Mouse (Mus musculus): ENCODE measurements at regions not wholly inside any gene's neighbourhood (a gene's known extent, or its start where the extent isn't known, plus 50 kb on each side); places are given as distances from the start of the nearest gene placed in this dataset.

DNA sequence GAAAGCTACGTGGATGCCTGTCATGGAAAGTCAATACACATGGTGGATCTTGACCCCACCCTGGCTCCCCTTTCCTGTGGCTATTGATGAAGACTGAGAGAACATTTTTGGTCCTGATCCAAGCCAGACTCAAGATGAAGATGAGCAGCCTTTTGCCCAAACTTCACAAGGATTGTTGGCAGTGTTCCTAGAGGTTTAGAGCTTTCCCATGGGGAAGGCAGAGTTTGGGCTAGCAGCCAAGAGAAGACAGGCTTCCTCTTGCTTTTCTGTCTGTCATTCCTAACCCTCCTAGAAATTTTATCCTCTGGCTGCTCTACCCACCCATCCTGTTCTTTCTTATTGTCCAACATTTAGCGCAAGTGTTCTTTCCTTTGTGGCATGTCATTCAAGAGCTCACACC is 83.6 kb upstream of the Camk1g start:
- H3K9me3 ChIP-seq: no peaks in the 10 kb centered on the region
- H3K4me1 ChIP-seq: peaks cover 24% of the 10 kb centered on the region
- 96% methylated on average over 2 of the region's 2 CpGs for WGBS
- no peak overlapping the region for H3K4me3 ChIP-seq
- no peak for DNase-seq (ENCODE audit: low spot score)
- H3K36me3 ChIP-seq (replicated peaks): no peaks in the 10 kb centered on the region
- H3K27me3 ChIP-seq (replicated peaks; ENCODE audit: low read depth, poor library complexity, severe bottlenecking): no peaks in the 10 kb centered on the region
- H3K27ac ChIP-seq (replicated peaks): no peak overlapping the region

DNA sequence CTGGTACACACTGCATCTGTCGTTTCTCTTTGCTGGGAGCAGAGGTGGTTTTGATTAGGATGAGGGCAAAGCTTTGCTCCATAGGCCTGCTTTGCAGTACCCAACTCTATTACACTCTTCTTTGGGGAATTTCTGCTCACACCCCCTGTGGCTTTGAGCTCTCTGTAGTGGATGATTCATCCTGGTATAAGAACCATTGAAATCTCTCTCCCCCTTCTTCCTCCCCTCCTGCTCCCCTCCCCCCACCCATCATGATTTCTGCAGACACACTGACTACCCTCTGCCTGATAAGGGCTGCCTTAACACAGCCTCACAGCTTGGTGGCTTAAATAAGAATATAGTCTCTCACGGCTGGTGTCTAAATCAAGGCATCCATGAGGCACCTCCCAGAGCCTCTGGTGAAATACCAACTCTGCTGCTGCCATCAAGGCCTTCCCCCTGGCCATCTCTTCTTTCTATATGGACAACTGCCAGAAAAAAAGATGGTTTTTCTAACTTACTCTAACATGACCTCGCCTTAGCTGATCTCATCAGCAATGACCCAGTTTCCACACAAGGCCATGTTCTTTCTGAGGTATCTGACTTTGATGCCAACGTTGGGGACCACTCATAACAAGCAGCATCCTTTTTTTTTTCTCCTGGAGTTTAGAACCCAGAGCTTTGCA is 81.5 kb upstream of the Camk1g start:
- 58% methylated on average over 4 of the region's 4 CpGs for WGBS
- peaks cover 24% of the 10 kb centered on the region for H3K4me1 ChIP-seq
- no peak for DNase-seq (ENCODE audit: low spot score)
- no peaks in the 10 kb centered on the region for H3K36me3 ChIP-seq (replicated peaks)
- H3K9me3 ChIP-seq: no peaks in the 10 kb centered on the region
- H3K4me3 ChIP-seq: no peak overlapping the region
- no peaks in the 10 kb centered on the region for H3K27me3 ChIP-seq (replicated peaks; ENCODE audit: low read depth, poor library complexity, severe bottlenecking)
- H3K27ac ChIP-seq (replicated peaks): no peak overlapping the region

DNA sequence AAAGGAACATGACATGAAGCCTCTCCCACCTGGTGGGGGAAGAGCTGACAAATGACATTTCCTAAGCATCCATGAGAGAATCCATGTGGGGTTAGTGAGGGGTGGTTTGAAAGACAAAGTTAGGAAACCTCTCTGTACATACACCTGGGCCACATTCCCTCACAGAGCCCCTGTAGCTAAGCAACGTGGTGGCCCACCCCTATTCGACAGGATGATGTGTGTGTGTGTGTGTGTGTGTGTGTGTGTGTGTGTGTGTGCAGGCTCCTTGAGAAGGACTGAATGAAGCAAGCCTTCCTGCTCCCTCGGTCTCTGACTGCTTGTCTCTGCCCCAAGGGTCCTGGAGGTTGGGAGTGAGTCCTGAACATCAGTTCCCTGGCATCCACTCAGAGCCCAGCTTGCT is 80.7 kb upstream of the Camk1g start:
- no peaks in the 10 kb centered on the region for H3K9me3 ChIP-seq
- DNase-seq (ENCODE audit: low spot score): peak; percentile 12
- 0 out of 2 replicates have a peak, but pooled peaks cover 3% of the 10 kb centered on the region for H3K27me3 ChIP-seq (replicated peaks; ENCODE audit: low read depth, poor library complexity, severe bottlenecking)
- peaks cover 24% of the 10 kb centered on the region for H3K4me1 ChIP-seq
- 48% methylated on average over 3 of the region's 3 CpGs for WGBS
- H3K36me3 ChIP-seq (replicated peaks): no peaks in the 10 kb centered on the region
- H3K27ac ChIP-seq (replicated peaks): peak overlapping the region; percentile 86; the same call in 1 of the 2 replicates
- no peak overlapping the region for H3K4me3 ChIP-seq

DNA sequence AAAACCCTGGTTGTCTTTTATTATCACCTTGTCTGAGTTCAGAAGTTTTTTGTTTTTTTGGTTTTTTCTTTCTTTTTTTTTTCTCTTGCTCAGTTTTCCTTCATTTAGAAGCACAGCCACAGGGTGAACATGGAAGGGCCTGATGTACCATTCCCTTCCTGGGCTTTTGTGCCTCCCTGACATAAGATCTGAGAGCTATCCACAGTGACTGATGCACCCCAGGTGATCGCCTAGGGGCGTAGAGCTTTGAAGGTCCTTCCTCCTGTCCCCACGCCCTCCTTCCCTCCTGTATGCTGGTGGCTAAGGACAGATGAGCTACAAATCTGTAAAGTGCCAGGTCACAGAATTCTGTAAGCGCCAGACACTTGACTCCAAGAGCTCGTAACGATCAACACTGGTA is 80.1 kb upstream of the Camk1g start:
- no peaks in the 10 kb centered on the region for H3K9me3 ChIP-seq
- peaks cover 24% of the 10 kb centered on the region for H3K4me1 ChIP-seq
- no peak overlapping the region for H3K4me3 ChIP-seq
- 70% methylated on average over 6 of the region's 6 CpGs for WGBS
- H3K27me3 ChIP-seq (replicated peaks; ENCODE audit: low read depth, poor library complexity, severe bottlenecking): 0 out of 2 replicates have a peak, but pooled peaks cover 3% of the 10 kb centered on the region
- H3K27ac ChIP-seq (replicated peaks): peak overlapping the region; percentile 86
- no peaks in the 10 kb centered on the region for H3K36me3 ChIP-seq (replicated peaks)
- DNase-seq (ENCODE audit: low spot score): peak; percentile 16

DNA sequence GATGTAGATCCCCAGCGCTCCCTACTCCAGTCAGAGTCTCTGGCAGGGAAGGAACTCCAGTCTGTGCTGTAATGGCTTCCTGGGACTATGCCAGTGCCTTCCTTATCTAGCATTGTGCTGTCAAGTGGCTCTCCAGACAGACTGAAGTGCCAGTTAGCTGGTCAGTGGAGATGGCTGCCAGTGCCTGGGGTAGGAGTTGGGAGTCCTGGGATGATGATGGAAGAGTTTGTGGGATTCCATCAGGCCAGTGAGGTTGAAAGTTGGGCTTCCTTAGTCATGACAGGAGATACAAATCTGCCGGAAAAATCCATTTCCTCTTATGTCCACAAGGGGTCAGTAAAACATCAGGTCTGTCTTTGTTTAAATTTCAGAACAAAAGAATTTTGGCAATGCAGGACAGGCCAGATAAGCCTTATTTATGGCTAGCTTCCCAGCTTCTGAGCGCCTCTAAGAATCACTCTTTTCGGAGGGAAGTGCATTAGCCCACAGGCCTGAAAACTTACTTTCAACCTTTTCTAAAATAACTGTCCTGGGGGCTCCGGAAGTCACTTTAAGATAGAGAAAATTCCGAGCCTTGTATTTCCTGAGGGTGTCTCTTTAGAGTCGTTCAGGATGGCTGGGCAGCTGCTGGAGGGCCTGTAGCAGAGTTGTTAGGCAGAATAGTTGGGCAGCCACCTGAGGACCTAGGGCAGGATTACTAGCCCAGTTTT is 79.5 kb upstream of the Camk1g start:
- H3K4me3 ChIP-seq: no peak overlapping the region
- peak; percentile 48 for DNase-seq (ENCODE audit: low spot score)
- no peaks in the 10 kb centered on the region for H3K36me3 ChIP-seq (replicated peaks)
- no peaks in the 10 kb centered on the region for H3K9me3 ChIP-seq
- WGBS: 18% methylated on average over 7 of the region's 7 CpGs
- peaks cover 24% of the 10 kb centered on the region for H3K4me1 ChIP-seq
- peak overlapping the region; percentile 86 for H3K27ac ChIP-seq (replicated peaks)
- H3K27me3 ChIP-seq (replicated peaks; ENCODE audit: low read depth, poor library complexity, severe bottlenecking): 0 out of 2 replicates have a peak, but pooled peaks cover 3% of the 10 kb centered on the region

DNA sequence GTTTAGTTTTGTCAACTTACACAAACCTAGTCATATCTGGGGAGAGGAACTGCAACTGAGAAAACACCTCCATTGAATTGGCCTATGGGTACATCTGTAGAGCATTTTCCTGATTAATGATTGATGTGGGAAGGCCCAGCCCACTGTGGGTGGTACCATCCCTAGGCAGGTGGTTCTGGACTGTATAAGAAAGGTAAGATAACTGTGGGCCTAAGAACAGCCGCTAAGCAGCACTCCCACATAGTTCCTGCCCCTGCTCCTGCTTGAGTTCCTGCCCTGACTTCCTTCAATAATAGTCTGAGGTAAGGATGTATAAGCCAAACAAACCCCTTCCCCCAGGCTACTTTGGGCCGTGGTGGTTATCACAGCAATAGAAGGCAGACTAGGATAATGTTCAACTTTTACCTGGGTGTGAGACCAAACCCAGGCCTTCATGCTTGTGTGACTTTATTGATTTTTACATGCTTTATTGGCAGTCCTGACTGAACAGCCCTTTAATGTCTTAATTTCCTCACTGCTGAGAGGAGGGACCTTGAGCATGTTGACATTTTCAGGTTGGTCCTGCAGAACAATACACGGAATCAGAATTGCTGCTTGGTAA is 78.8 kb upstream of the Camk1g start:
- Histone ChIP-seq H3K36me3 (replicated peaks) (no peaks in the 10 kb centered on the region), H3K4me3 (no peak overlapping the region), H3K27ac (replicated peaks) (peak overlapping the region; percentile 86), H3K9me3 (no peaks in the 10 kb centered on the region), H3K27me3 (replicated peaks; ENCODE audit: low read depth, poor library complexity, severe bottlenecking) (0 out of 2 replicates have a peak, but pooled peaks cover 3% of the 10 kb centered on the region), H3K4me1 (peaks cover 24% of the 10 kb centered on the region)
- DNase-seq (ENCODE audit: low spot score): no peak
- 71% methylated on average over 3 of the region's 3 CpGs for WGBS

DNA sequence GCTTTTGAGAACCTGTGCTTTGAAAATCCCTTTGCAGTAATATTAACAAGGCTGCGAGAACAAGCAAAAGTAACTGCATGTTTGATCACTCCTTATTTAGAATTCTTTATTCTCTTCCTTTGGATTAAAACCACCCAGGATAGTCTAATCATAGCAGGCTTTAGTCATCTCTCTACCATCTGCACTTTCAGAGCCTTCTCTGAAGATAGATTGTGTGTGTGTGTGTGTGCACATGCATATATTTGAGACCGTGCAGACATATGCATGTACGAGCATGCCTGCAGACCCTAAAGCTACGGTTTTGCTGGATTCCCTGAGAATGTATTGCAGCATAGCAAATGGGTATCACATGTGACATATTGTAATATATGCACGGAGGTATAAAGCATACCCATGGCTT is 77.5 kb upstream of the Camk1g start:
- no peaks in the 10 kb centered on the region for H3K9me3 ChIP-seq
- peaks cover 24% of the 10 kb centered on the region for H3K4me1 ChIP-seq
- WGBS: 90% methylated on average over 5 of the region's 5 CpGs
- 0 out of 2 replicates have a peak, but pooled peaks cover 3% of the 10 kb centered on the region for H3K27me3 ChIP-seq (replicated peaks; ENCODE audit: low read depth, poor library complexity, severe bottlenecking)
- H3K4me3 ChIP-seq: no peak overlapping the region
- no peak for DNase-seq (ENCODE audit: low spot score)
- H3K36me3 ChIP-seq (replicated peaks): no peaks in the 10 kb centered on the region
- H3K27ac ChIP-seq (replicated peaks): no peak overlapping the region

DNA sequence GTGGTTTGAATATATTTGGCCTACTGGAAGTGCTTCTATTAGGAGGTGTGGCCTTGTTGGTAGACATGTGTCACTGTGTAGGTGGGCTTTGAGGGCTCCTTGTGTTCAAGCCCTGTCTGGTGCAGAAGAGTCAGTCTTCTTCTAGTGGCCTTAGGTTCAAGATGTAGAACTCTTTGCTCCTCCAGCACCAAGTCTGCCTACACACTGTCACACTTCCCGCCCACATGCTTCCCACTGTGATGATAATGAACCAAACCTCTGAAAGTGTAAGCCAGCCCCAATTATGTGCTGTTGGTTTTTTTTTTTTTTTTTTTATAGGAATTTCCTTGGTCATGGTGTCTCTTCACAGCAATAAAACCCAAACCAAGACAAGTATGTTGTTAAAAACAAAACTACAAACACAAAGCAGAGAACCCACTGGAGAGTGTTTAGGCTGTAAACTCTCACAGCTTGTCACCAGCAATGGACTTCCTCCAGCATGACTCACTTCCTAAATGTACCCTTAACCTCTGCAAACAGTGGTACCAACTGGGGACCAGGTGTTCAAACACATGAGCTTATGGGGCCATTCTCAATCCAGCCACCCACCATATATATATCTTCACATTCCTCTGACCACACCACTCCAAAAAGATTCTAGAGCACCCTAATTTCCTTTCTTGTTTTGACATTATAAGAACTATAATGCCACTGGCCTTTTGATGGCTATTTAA is 74.0 kb upstream of the Camk1g start:
- WGBS: 84% methylated on average over 1 of the region's 1 CpGs
- Histone ChIP-seq H3K27ac (replicated peaks) (no peak overlapping the region), H3K4me1 (no peaks in the 10 kb centered on the region), H3K27me3 (replicated peaks; ENCODE audit: low read depth, poor library complexity, severe bottlenecking) (0 out of 2 replicates have a peak, but pooled peaks cover 3% of the 10 kb centered on the region), H3K4me3 (no peak overlapping the region), H3K9me3 (no peaks in the 10 kb centered on the region), H3K36me3 (replicated peaks) (no peaks in the 10 kb centered on the region)
- no peak for DNase-seq (ENCODE audit: low spot score)

DNA sequence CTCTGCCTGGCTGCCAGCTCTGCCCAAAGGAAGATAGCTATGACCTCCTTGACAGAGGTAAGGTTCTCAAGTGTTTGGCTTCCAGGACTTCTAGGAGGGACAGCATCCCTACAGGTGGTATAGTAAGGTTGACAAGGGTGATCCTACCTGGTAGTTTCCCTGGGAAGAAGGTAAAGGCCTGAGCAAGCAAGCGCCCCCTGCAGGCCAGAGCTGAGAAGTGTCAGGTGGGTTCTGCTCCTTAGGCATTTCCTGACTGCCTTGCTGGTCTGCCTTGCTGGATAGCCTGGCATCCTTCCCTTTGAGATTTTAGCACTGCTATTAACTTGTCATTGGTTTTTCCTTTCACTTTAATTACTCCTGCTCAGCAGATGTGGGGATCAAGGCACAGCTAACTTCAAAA is 70.4 kb upstream of the Camk1g start:
- Histone ChIP-seq H3K27me3 (replicated peaks; ENCODE audit: low read depth, poor library complexity, severe bottlenecking) (no peaks in the 10 kb centered on the region), H3K27ac (replicated peaks) (no peak overlapping the region), H3K4me1 (no peaks in the 10 kb centered on the region), H3K9me3 (no peaks in the 10 kb centered on the region), H3K36me3 (replicated peaks) (no peaks in the 10 kb centered on the region), H3K4me3 (no peak overlapping the region)
- WGBS: 3% methylated on average over 1 of the region's 1 CpGs
- DNase-seq (ENCODE audit: low spot score): peak; percentile 46

DNA sequence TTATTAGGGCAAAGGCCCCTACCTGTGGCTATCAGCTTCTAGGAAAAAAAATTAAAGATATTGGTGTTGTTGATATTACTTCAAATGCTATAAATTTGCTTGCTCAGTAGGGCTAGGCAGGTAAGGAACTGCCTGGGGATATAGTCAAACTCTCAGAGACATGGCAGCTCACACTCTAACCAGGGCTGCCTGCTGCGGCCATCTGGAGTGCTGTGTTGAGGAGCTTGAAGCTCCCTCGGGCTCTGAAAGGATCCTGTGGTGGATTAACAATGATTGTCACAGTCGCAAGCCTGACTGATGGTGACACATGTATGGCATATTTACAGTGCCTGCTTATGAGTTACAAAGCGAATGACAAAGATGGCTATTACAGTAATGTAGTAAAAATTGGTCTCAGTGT is 64.2 kb upstream of the Camk1g start:
- Histone ChIP-seq H3K27ac (replicated peaks) (no peak overlapping the region), H3K4me3 (no peak overlapping the region), H3K27me3 (replicated peaks; ENCODE audit: low read depth, poor library complexity, severe bottlenecking) (no peaks in the 10 kb centered on the region), H3K36me3 (replicated peaks) (no peaks in the 10 kb centered on the region), H3K9me3 (no peaks in the 10 kb centered on the region), H3K4me1 (peaks cover 10% of the 10 kb centered on the region)
- DNase-seq (ENCODE audit: low spot score): no peak
- 64% methylated on average over 4 of the region's 4 CpGs for WGBS

DNA sequence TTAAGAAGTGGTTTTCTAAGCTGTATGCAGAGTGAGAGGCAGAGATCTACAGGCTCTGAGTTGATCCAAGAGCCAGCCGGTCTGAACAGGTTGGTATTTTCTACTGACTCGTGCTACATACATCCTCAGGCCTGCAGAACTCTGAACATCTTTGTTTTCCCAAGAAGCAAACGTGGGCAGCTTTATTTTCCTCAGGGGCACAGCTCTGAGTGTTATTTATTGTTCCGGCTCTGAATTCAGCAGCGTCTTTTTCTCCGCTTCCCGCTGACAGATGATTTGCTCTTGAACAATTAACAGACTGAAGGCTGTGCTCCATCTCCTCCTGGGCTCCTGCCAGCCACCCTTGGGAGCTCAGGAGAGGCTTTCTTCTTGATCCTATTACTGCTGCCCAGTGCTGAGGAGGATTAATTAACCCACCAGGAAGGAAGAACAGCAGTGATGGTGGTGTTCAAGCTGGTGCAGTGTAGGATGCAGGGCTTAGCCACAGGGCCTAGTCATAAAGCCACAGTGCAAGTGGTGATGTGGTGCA is 63.5 kb upstream of the Camk1g start:
- no peak overlapping the region for H3K27ac ChIP-seq (replicated peaks)
- H3K36me3 ChIP-seq (replicated peaks): no peaks in the 10 kb centered on the region
- peaks cover 10% of the 10 kb centered on the region for H3K4me1 ChIP-seq
- H3K4me3 ChIP-seq: no peak overlapping the region
- H3K27me3 ChIP-seq (replicated peaks; ENCODE audit: low read depth, poor library complexity, severe bottlenecking): no peaks in the 10 kb centered on the region
- WGBS: 25% methylated on average over 7 of the region's 7 CpGs
- H3K9me3 ChIP-seq: no peaks in the 10 kb centered on the region
- DNase-seq (ENCODE audit: low spot score): no peak

DNA sequence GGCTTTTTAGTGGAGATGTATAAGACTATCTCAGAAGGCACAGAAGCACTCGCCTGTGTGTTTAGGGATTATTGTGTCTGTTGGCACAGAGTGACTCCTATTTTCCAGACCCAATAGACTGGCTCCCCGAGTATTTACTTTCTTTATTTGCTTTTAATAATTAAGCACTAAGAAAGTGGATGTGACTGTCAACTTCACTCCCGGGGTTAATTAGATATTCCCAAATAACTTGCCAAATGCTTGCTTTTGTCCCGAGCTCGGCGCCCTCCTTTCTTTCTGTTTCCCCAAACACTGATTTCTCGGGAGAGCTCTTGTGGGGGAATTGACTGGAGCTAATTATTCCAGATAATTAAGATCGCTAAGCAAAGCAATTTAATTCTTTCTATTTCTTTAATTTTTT is 60.1 kb upstream of the Camk1g start:
- DNase-seq (ENCODE audit: low spot score): no peak
- Histone ChIP-seq H3K27ac (replicated peaks) (no peak overlapping the region), H3K27me3 (replicated peaks; ENCODE audit: low read depth, poor library complexity, severe bottlenecking) (0 out of 2 replicates have a peak, but pooled peaks cover 3% of the 10 kb centered on the region), H3K36me3 (replicated peaks) (no peaks in the 10 kb centered on the region), H3K9me3 (no peaks in the 10 kb centered on the region), H3K4me3 (no peak overlapping the region), H3K4me1 (peaks cover 10% of the 10 kb centered on the region)
- 56% methylated on average over 8 of the region's 8 CpGs for WGBS
